In the genomic region with DNA sequence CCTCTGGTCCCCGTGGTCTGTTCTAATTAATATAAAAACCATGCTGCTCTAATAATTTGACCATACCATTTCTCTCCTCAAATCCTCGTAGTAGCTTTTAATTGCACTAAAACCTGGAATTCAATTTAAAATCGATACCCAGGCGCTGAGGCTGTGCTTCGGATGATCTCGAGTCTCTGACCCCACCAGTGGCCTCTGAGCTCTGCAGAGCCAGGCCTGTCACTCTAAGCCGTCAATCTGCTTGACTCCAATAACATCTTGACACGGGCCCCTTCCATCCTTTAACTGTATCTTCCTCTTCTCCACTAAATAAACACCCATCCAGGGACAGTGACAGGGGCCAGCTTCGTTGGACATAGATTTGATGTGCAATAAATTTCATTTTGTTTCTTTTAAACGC, we compare ENCODE assay signal across 14 mouse cellular contexts.
DNase-seq lines count a peak whose midpoint lies in the region; ATAC-seq lines count a peak whose summit lies in the region.
"Had no signal": no experiment of that assay in that cellular context is flagged by ENCODE, and none has a peak within 500 bp of the region (broad histone marks: within the 10 kb centered on the region; RNA-seq: fewer than 3 reads in every experiment).

No protein-coding gene starts in this region.

- no peak overlapping the region for H3K4me3 ChIP-seq in heart, embryonic 15.5 days
- H3K4me3 ChIP-seq in heart, embryonic 11.5 days (ENCODE audit: low read depth, low read length), result no peak overlapping the region
- no peak overlapping the region for H3K4me3 ChIP-seq in limb, embryonic 10.5 days
- H3K4me3 ChIP-seq: forebrain, embryonic 13.5 days; hindbrain, embryonic 13.5 days; limb, embryonic 12.5 days had no signal

- peak overlapping the region; percentile 59; the same call in 1 of the 2 replicates for H3K27ac ChIP-seq in heart, embryonic 15.5 days
- no peak overlapping the region for H3K27ac ChIP-seq in heart, embryonic 11.5 days (ENCODE audit: low read depth, low read length)
- peak overlapping the region; percentile 67; the same call in 1 of the 2 replicates for H3K27ac ChIP-seq in limb, embryonic 10.5 days
- H3K27ac ChIP-seq: forebrain, embryonic 13.5 days; hindbrain, embryonic 13.5 days; limb, embryonic 12.5 days had no signal

- H3K4me1 ChIP-seq in heart, embryonic 15.5 days (replicated peaks), result peaks cover 2% of the 10 kb centered on the region; the same call in 1 of the 2 replicates
- H3K4me1 ChIP-seq in heart, embryonic 11.5 days (ENCODE audit: control insufficient read depth, insufficient read depth, low read length), result 0 out of 2 replicates have a peak, but pooled peaks cover 3% of the 10 kb centered on the region
- H3K4me1 ChIP-seq in limb, embryonic 10.5 days, result peaks cover 32% of the 10 kb centered on the region

- H3K9ac ChIP-seq in heart, embryonic 15.5 days, result no peak overlapping the region
- no peak overlapping the region for H3K9ac ChIP-seq in heart, embryonic 11.5 days (ENCODE audit: low read depth, low read length)
- H3K9ac ChIP-seq: forebrain, embryonic 13.5 days; hindbrain, embryonic 13.5 days; limb, embryonic 12.5 days had no signal

- H3K36me3 ChIP-seq in heart, embryonic 15.5 days, result no peaks in the 10 kb centered on the region
- H3K36me3 ChIP-seq in heart, embryonic 11.5 days (ENCODE audit: control insufficient read depth, insufficient read depth, low read length), result no peaks in the 10 kb centered on the region
- H3K36me3 ChIP-seq in limb, embryonic 10.5 days, result no peaks in the 10 kb centered on the region
- H3K36me3 ChIP-seq: hindbrain, embryonic 13.5 days; limb, embryonic 12.5 days had no signal

- no peak for ATAC-seq in heart, embryonic 15.5 days (replicated peaks; ENCODE audit: insufficient number of reproducible peaks, insufficient read depth, low FRiP score, low read depth)
- no peak for ATAC-seq in heart, embryonic 11.5 days (replicated peaks; ENCODE audit: insufficient number of reproducible peaks, low FRiP score, low TSS enrichment)
- ATAC-seq: activated CD4-positive, CD25-positive, alpha-beta regulatory T cell, adult 4 months; CD4-positive, CD25-positive, alpha-beta regulatory T cell, adult 4 months; forebrain, embryonic 13.5 days had no signal

- no peak overlapping the region for H3K4me2 ChIP-seq in heart, embryonic 15.5 days
- no peak overlapping the region for H3K4me2 ChIP-seq in heart, embryonic 11.5 days
- H3K4me2 ChIP-seq: forebrain, embryonic 13.5 days; hindbrain, embryonic 13.5 days; limb, embryonic 12.5 days had no signal

- WGBS in heart, embryonic 15.5 days, result 55% methylated on average over 10 of the region's 10 CpGs
- WGBS in heart, embryonic 11.5 days (ENCODE audit: insufficient replicate concordance), result 51% methylated on average over 10 of the region's 10 CpGs
- 53% methylated on average over 10 of the region's 10 CpGs for WGBS in limb, embryonic 10.5 days

- H3K9me3 ChIP-seq in heart, embryonic 15.5 days (replicated peaks), result no peaks in the 10 kb centered on the region
- H3K9me3 ChIP-seq in heart, embryonic 11.5 days (replicated peaks; ENCODE audit: control insufficient read depth, low read length), result no peaks in the 10 kb centered on the region
- no peaks in the 10 kb centered on the region for H3K9me3 ChIP-seq in limb, embryonic 10.5 days (replicated peaks)
- H3K9me3 ChIP-seq: forebrain, embryonic 13.5 days; hindbrain, embryonic 13.5 days; limb, embryonic 12.5 days had no signal

- DNase-seq in kidney, postnatal 10 days, result peak; percentile 8
- DNase-seq in kidney, adult 9 months, result no peak
- DNase-seq in 3134 (ENCODE audit: extremely low read depth, insufficient read length, low spot score), result peak; percentile 35
- DNase-seq in limb, embryonic 10.5 days (ENCODE audit: low spot score), result no peak
- DNase-seq in ovary, postnatal 14 days (ENCODE audit: low spot score), result no peak
- DNase-seq: cerebellum, adult 11-12 months; right cerebral cortex, postnatal 14 days had no signal

- H3K27me3 ChIP-seq in heart, embryonic 15.5 days, result no peaks in the 10 kb centered on the region
- H3K27me3 ChIP-seq in heart, embryonic 11.5 days (ENCODE audit: control insufficient read depth, insufficient read depth, low read length), result no peaks in the 10 kb centered on the region
- no peaks in the 10 kb centered on the region for H3K27me3 ChIP-seq in limb, embryonic 10.5 days (ENCODE audit: low read depth, poor library complexity, severe bottlenecking)
- H3K27me3 ChIP-seq: forebrain, embryonic 13.5 days; hindbrain, embryonic 13.5 days; limb, embryonic 12.5 days had no signal

Comparison
In these comparisons a context has a peak if more than half of its experiments do, and no peak if none do; other contexts are left out.
1. DNase-seq: peak in kidney, postnatal 10 days (single experiment) and 3134 (single experiment); none in kidney, adult 9 months (single experiment), limb, embryonic 10.5 days (single experiment) and ovary, postnatal 14 days (single experiment).